Mouse (Mus musculus): Measurements from ENCODE around the gene Ltbp2. TPM values are rescaled to one million over a fixed set of nuclear protein-coding genes. Genes with fewer than 3 reads are reported as not detected.

Ltbp2 gene
- polyA plus RNA-seq, 1 experiment: 19.7 TPM

DNA sequence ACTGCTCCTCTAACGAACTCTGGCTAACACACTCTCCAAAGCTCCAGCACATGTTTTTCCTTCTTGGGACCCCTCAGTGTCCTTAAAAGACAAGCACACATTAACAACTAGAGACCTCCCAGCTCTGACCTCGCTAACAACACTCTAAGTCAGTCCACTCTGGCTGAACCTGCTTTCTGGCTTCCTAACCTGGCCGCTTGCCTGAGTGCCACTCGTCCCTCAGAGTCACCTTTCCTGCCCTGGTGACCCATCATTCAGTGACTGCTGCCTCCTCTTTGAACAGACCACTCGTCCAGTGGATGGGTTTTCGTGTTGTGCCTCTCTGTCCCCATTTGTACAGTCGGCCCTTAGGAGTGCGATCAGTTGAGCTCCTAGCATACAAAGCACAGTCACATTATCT lies 19.8 kb downstream of the Ltbp2 start:
- no peaks in the 10 kb centered on the region for H3K36me3 ChIP-seq (ENCODE audit: control insufficient read depth, insufficient read depth)

DNA sequence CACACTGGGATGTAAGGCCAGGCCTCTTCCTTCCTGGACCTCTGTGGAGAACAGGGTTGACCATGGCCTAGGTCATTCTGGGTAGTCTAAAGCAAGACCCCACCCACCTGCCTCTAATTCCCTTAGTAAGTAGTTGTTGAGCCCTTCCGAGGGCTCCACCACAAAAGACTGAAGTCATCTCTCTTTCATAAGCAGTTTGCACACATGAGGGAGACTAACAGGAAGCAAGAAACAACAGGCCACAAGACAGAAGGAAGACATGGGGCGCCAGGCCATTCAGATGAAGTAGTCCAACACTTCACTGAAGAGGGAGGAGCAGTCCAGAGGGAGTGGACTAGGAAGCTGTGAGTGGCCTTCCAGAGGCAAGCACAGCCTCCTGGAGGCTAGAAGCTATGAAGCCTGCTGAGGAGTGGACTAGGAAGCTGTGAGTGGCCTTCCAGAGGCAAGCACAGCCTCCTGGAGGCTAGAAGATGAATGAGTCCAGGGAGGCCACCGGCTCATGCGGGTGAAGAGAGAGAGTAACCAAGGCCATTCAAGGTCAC lies 21.2 kb downstream of the Ltbp2 start:
- Histone ChIP-seq H3K27me3 (ENCODE audit: control insufficient read depth, insufficient read depth, insufficient read length) (no peaks in the 10 kb centered on the region), H3K79me2 (ENCODE audit: control insufficient read depth, insufficient read depth) (no peaks in the 10 kb centered on the region), H3K4me3 (no peak overlapping the region), H3K4me2 (ENCODE audit: low read depth) (peak overlapping the region; percentile 42), H3K36me3 (ENCODE audit: control insufficient read depth, insufficient read depth) (no peaks in the 10 kb centered on the region), H3ac (ENCODE audit: control insufficient read depth, insufficient read length) (no peak overlapping the region)
- TF ChIP-seq TCF3 (IDR thresholded peaks at IDR 0.05; ENCODE audit: insufficient read length, low read depth): no peak

More for the DNA sequence above, 19.8 kb downstream of the Ltbp2 start:
- Histone ChIP-seq H3K27me3 (ENCODE audit: control insufficient read depth, insufficient read depth, insufficient read length) (no peaks in the 10 kb centered on the region), H3K4me3 (no peak overlapping the region), H3K79me2 (ENCODE audit: control insufficient read depth, insufficient read depth) (no peaks in the 10 kb centered on the region), H3ac (ENCODE audit: control insufficient read depth, insufficient read length) (no peak overlapping the region), H3K4me2 (ENCODE audit: low read depth) (no peak overlapping the region)
- TF ChIP-seq USF1 (IDR thresholded peaks at IDR 0.05; ENCODE audit: low read depth) (no peak), TCF3 (IDR thresholded peaks at IDR 0.05; ENCODE audit: insufficient read length, low read depth) (no peak), SRF (IDR thresholded peaks at IDR 0.05; ENCODE audit: control insufficient read depth, insufficient read length, low read depth) (no peak), TCF12 (IDR thresholded peaks at IDR 0.05; ENCODE audit: insufficient read depth, poor library complexity, severe bottlenecking) (no peak), POLR2A (IDR thresholded peaks at IDR 0.05; ENCODE audit: insufficient read length, low read depth) (no peak), MYOD1 (IDR thresholded peaks at IDR 0.05; ENCODE audit: control insufficient read depth in 1 of 3, insufficient read length in 2 of 3, low read depth in 2 of 3) (no peak), REST (IDR thresholded peaks at IDR 0.05; ENCODE audit: insufficient read depth, insufficient read length) (no peak), MYOG (IDR thresholded peaks at IDR 0.05; ENCODE audit: control insufficient read depth in 1 of 3, insufficient read depth in 1 of 3, insufficient read length in 2 of 3, low read depth in 2 of 3) (no peak), E2F4 (IDR thresholded peaks at IDR 0.05; ENCODE audit: insufficient read depth) (no peak), CEBPB (IDR thresholded peaks at IDR 0.05; ENCODE audit: insufficient read depth, poor library complexity, severe bottlenecking) (no peak), MAX (IDR thresholded peaks at IDR 0.05; ENCODE audit: low read depth) (no peak), POLR2AphosphoS2 (IDR thresholded peaks at IDR 0.05; ENCODE audit: insufficient read length, low read depth) (no peak)

DNA sequence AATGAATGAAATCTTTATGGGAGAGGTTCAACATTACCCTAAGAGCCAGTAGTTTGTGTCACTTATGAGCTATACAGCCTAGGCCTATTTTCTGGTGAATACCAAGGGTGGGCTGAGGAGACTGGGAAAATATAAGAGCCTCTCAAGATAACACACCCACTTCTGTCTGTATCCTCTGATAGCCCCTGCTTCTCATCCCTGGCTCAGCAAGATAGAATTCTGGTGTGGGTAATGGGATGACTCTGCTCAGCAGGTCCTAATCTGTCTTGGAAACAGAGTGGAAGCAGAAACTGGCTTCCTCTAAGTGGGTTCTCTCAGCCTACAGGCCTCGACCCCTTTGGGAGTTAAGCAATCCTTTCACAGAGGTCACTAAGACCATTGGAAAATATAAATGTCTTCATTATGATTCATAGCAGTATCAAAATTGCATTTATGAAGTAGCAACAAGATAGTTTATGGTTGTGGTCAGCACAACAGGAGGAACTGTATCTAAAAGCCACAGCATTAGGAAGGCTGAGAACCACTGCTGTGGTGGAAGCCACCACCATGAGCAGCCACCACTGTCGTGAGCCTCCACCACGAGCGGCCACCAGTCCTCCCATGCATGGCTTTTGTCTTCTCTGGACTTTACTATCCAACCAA lies 21.8 kb downstream of the Ltbp2 start:
- H3K27me3 ChIP-seq (ENCODE audit: control insufficient read depth, insufficient read depth, insufficient read length): no peaks in the 10 kb centered on the region
- peak overlapping the region; percentile 28 for H3K4me2 ChIP-seq (ENCODE audit: low read depth)
- H3K4me3 ChIP-seq: no peak overlapping the region
- TF ChIP-seq POLR2A (IDR thresholded peaks at IDR 0.05; ENCODE audit: insufficient read length, low read depth): no peak
- TF ChIP-seq CEBPB (IDR thresholded peaks at IDR 0.05; ENCODE audit: insufficient read depth, poor library complexity, severe bottlenecking): peak; percentile 92
- no peaks in the 10 kb centered on the region for H3K79me2 ChIP-seq (ENCODE audit: control insufficient read depth, insufficient read depth)
- no peak overlapping the region for H3ac ChIP-seq (ENCODE audit: control insufficient read depth, insufficient read length)
- H3K36me3 ChIP-seq (ENCODE audit: control insufficient read depth, insufficient read depth): no peaks in the 10 kb centered on the region

DNA sequence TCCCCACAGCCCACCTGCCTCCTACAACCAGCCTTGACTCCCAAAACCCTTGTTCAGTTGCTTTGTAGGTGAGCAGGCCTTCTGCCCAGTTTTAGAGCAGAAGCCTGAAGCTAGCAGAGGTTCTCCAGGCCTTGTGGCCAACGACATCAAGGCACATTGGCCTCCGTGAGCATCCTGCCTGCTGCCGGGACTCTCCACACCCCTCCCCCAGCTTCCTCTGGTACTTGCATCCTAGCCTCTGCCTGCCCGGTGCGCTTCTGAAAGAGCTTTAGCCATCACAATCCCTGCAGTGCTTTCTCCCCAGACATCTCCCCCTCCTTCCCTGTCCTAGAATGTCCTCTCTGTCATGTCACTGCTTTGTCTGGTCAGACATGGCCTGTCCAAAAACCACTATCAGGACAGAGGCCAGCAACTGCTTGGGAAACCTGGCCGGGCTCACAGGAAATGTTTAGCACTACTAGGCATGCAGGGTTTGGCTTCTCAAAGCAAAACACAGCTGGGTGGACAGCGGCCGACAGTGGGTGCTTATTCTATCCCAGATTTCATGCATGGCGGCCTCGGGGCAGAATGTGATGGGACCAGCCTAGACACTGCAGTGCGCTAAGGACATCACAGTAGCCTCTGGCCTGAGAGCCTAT lies 24.8 kb downstream of the Ltbp2 start:
- H3K4me3 ChIP-seq: no peak overlapping the region
- H3K27me3 ChIP-seq (ENCODE audit: control insufficient read depth, insufficient read depth, insufficient read length): no peaks in the 10 kb centered on the region
- no peak overlapping the region for H3K4me2 ChIP-seq (ENCODE audit: low read depth)
- TF ChIP-seq SRF (IDR thresholded peaks at IDR 0.05; ENCODE audit: control insufficient read depth, insufficient read length, low read depth) (no peak), USF1 (IDR thresholded peaks at IDR 0.05; ENCODE audit: low read depth) (no peak), MAX (IDR thresholded peaks at IDR 0.05; ENCODE audit: low read depth) (no peak), MYOG (IDR thresholded peaks at IDR 0.05; ENCODE audit: control insufficient read depth in 1 of 3, insufficient read depth in 1 of 3, insufficient read length in 2 of 3, low read depth in 2 of 3) (no peak), E2F4 (IDR thresholded peaks at IDR 0.05; ENCODE audit: insufficient read depth) (no peak), REST (IDR thresholded peaks at IDR 0.05; ENCODE audit: insufficient read depth, insufficient read length) (no peak), TCF12 (IDR thresholded peaks at IDR 0.05; ENCODE audit: insufficient read depth, poor library complexity, severe bottlenecking) (no peak), POLR2AphosphoS2 (IDR thresholded peaks at IDR 0.05; ENCODE audit: insufficient read length, low read depth) (no peak), MYOD1 (IDR thresholded peaks at IDR 0.05; ENCODE audit: control insufficient read depth in 1 of 3, insufficient read length in 2 of 3, low read depth in 2 of 3) (no peak), CEBPB (IDR thresholded peaks at IDR 0.05; ENCODE audit: insufficient read depth, poor library complexity, severe bottlenecking) (no peak)
- H3K36me3 ChIP-seq (ENCODE audit: control insufficient read depth, insufficient read depth): no peaks in the 10 kb centered on the region
- H3K79me2 ChIP-seq (ENCODE audit: control insufficient read depth, insufficient read depth): no peaks in the 10 kb centered on the region
- no peak overlapping the region for H3ac ChIP-seq (ENCODE audit: control insufficient read depth, insufficient read length)

DNA sequence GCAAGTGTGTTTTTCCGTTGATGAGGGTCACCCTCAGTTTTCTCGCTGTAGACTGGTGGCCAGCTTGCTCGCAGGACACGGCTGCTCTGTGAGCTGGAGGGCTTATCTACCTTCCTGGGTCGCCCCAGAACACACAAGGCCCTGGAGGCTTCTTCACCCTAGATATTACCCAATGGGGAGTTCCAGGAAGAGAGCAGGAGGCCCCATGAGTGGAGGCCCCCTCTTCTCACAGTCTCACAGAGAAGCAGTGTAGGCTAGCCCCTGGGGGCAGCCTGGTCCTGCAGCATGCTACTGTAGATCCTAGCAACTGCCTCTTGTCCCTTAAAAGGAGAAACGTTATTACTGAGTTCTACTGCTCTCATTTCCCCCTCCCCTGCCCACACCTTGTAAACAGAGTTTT lies 28.4 kb downstream of the Ltbp2 start:
- Histone ChIP-seq H3K27me3 (ENCODE audit: control insufficient read depth, insufficient read depth, insufficient read length) (no peaks in the 10 kb centered on the region), H3K79me2 (ENCODE audit: control insufficient read depth, insufficient read depth) (no peaks in the 10 kb centered on the region), H3K4me2 (ENCODE audit: low read depth) (peak overlapping the region; percentile 86), H3K36me3 (ENCODE audit: control insufficient read depth, insufficient read depth) (no peaks in the 10 kb centered on the region), H3ac (ENCODE audit: control insufficient read depth, insufficient read length) (no peak overlapping the region), H3K4me3 (no peak overlapping the region)
- TF ChIP-seq MYOD1 (IDR thresholded peaks at IDR 0.05; ENCODE audit: control insufficient read depth in 1 of 3, insufficient read length in 2 of 3, low read depth in 2 of 3) (no peak), REST (IDR thresholded peaks at IDR 0.05; ENCODE audit: insufficient read depth, insufficient read length) (no peak), TCF12 (IDR thresholded peaks at IDR 0.05; ENCODE audit: insufficient read depth, poor library complexity, severe bottlenecking) (no peak)
